Mouse (Mus musculus): ENCODE results near the gene Sqstm1. TPM values are rescaled to one million over a fixed set of nuclear protein-coding genes. Genes with fewer than 3 reads are reported as not detected.

Sqstm1 gene
- total and polyA plus RNA-seq, 2 experiments from 2014 or later = 330 to 413 TPM

DNA sequence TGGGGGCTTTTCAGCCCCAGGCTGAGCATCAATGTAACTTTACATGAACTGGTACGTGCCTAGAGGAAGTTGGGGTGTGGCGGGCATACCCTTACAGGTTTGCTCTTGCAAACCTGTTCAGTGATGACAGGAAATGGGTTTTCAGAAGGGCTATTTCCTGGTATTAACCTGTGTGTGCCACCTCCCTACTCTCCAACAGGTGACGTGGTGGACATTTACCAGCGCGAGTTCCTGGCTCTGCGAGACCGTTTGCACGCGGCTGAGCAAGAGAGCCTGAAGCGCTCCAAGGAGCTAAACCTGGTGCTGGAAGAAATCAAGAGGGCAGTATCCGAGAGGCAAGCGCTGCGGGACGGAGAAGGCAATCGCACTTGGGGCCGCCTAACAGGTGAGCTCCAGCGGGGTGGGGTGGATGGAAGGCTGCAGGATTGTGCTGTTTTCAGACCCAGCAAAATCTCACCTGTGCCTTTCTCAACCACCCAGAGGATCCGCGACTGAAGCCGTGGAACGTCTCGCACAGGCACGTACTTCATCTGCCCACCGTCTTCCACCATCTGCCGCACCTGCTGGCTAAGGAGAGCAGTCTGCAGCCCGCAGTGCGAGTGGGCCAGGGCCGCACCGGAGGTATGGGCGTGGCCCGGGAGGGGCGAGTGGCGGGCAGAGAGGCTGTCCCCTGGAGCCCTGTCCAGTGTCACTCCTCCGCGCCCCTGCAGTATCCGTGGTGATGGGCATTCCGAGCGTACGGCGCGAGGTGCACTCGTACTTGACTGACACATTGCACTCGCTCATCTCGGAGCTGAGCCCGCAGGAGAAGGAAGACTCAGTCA, 20.1 kb upstream of the Sqstm1 start:
- Histone ChIP-seq H3K36me3 (ENCODE audit: insufficient read depth) (peaks cover 46% of the 10 kb centered on the region), H3K4me3 (ENCODE audit: low read depth, low read length) (peak overlapping the region; percentile 9; the same call in 1 of the 2 replicates), H3K9me3 (ENCODE audit: low read length) (no peaks in the 10 kb centered on the region), H3K27ac (ENCODE audit: low read depth, low read length) (0 out of 2 replicates have a peak overlapping the region, but pooled peaks have one; percentile 40), H3K27me3 (ENCODE audit: insufficient read depth, low read length) (0 out of 2 replicates have a peak, but pooled peaks cover 4% of the 10 kb centered on the region), H3K4me2 (ENCODE audit: low read depth) (0 out of 2 replicates have a peak overlapping the region, but pooled peaks have one; percentile 26), H3K4me1 (ENCODE audit: insufficient read depth) (peaks cover 10% of the 10 kb centered on the region), H3K9ac (no peak overlapping the region)
- DNase-seq (no peak), ATAC-seq (no peak)
- no peak for TF ChIP-seq CTCF (IDR thresholded peaks at IDR 0.05; ENCODE audit: low read depth)
- WGBS = 29% methylated on average over 45 of the region's 45 CpGs

GRCm38 (mm10) chr11:50229252-50229910, 18.8 kb upstream of the Sqstm1 start:
- H3K9ac ChIP-seq = 0 out of 2 replicates have a peak overlapping the region, but pooled peaks have one; percentile 14
- WGBS = 45% methylated on average over 7 of the region's 7 CpGs
- DNase-seq = no peak

GRCm38 (mm10) chr11:50228772-50229171, 18.1 kb upstream of the Sqstm1 start:
- Histone ChIP-seq H3K4me2 (ENCODE audit: low read depth) (no peak overlapping the region), H3K9ac (no peak overlapping the region)

More at GRCm38 (mm10) chr11:50229252-50229910, 18.8 kb upstream of the Sqstm1 start:
- Histone ChIP-seq H3K27me3 (ENCODE audit: insufficient read depth, low read length) (no peaks in the 10 kb centered on the region), H3K4me1 (ENCODE audit: insufficient read depth) (peaks cover 10% of the 10 kb centered on the region), H3K27ac (ENCODE audit: low read depth, low read length) (no peak overlapping the region), H3K4me3 (ENCODE audit: low read depth, low read length) (no peak overlapping the region), H3K36me3 (ENCODE audit: insufficient read depth) (peaks cover 36% of the 10 kb centered on the region), H3K9me3 (ENCODE audit: low read length) (no peaks in the 10 kb centered on the region), H3K4me2 (ENCODE audit: low read depth) (no peak overlapping the region)
- ATAC-seq = no peak
- TF ChIP-seq CTCF (IDR thresholded peaks at IDR 0.05; ENCODE audit: low read depth) = no peak

DNA sequence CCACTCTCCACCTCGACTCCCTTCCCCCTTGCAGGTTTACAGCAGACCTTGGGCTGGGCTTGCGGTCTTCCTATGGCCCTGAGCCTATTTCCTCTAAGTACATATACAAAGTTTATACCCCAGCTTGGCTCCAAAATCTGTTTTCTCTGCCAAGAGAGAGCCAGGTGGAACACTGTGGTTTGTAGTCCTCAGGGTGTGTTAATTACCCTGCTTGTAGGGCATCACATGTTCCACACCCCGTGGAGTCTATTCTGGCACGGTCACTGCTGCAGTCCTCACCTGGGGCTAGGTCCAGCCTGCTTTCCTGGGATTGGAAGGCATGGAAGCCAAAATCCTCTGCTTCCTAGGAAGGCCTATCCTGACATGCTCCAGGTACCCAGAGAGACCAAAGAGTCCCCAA, 17.1 kb upstream of the Sqstm1 start:
- TF ChIP-seq CTCF (IDR thresholded peaks at IDR 0.05; ENCODE audit: low read depth) = no peak
- ATAC-seq = no peak
- H3K4me1 ChIP-seq (ENCODE audit: insufficient read depth) = peaks cover 21% of the 10 kb centered on the region
- no peak overlapping the region for H3K27ac ChIP-seq (ENCODE audit: low read depth, low read length)
- no peak overlapping the region for H3K4me2 ChIP-seq (ENCODE audit: low read depth)
- no peak for DNase-seq
- no peaks in the 10 kb centered on the region for H3K27me3 ChIP-seq (ENCODE audit: insufficient read depth, low read length)
- no peak overlapping the region for H3K4me3 ChIP-seq (ENCODE audit: low read depth, low read length)
- H3K9ac ChIP-seq = no peak overlapping the region
- no peaks in the 10 kb centered on the region for H3K9me3 ChIP-seq (ENCODE audit: low read length)
- H3K36me3 ChIP-seq (ENCODE audit: insufficient read depth) = peaks cover 19% of the 10 kb centered on the region
- WGBS = 84% methylated on average over 4 of the region's 4 CpGs

More at GRCm38 (mm10) chr11:50228772-50229171, 18.1 kb upstream of the Sqstm1 start:
- Histone ChIP-seq H3K27me3 (ENCODE audit: insufficient read depth, low read length) (no peaks in the 10 kb centered on the region), H3K36me3 (ENCODE audit: insufficient read depth) (peaks cover 30% of the 10 kb centered on the region), H3K9me3 (ENCODE audit: low read length) (no peaks in the 10 kb centered on the region), H3K4me1 (ENCODE audit: insufficient read depth) (peaks cover 14% of the 10 kb centered on the region), H3K4me3 (ENCODE audit: low read depth, low read length) (no peak overlapping the region), H3K27ac (ENCODE audit: low read depth, low read length) (no peak overlapping the region)
- 32% methylated on average over 3 of the region's 3 CpGs for WGBS
- ATAC-seq (no peak), DNase-seq (no peak)
- TF ChIP-seq CTCF (IDR thresholded peaks at IDR 0.05; ENCODE audit: low read depth) = no peak

DNA sequence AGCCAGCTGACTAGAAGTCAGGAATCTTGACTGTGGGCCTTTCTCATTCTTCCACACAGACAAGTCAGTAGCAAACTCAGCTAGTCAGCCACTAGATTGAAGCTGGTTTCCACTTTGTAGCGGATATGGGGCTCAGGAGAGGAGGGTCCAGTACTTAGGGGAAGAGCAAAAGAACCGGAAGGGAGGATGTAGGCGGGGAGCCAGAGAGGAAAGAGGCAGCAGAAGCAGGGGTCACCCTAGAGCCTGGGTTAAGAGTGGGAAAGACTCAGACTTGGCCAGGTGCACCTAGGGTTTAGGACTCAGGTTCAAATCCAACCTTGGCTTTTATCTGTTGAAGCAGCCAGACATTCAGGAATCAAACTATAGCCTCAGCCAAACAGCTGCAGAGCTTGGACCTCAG, 16.6 kb upstream of the Sqstm1 start:
- no peak overlapping the region for H3K9ac ChIP-seq
- peaks cover 21% of the 10 kb centered on the region for H3K4me1 ChIP-seq (ENCODE audit: insufficient read depth)
- TF ChIP-seq CTCF (IDR thresholded peaks at IDR 0.05; ENCODE audit: low read depth) = no peak
- ATAC-seq (no peak), DNase-seq (no peak)
- H3K36me3 ChIP-seq (ENCODE audit: insufficient read depth) = peaks cover 14% of the 10 kb centered on the region
- no peak overlapping the region for H3K27ac ChIP-seq (ENCODE audit: low read depth, low read length)
- no peak overlapping the region for H3K4me3 ChIP-seq (ENCODE audit: low read depth, low read length)
- 79% methylated on average over 3 of the region's 3 CpGs for WGBS
- H3K27me3 ChIP-seq (ENCODE audit: insufficient read depth, low read length) = no peaks in the 10 kb centered on the region
- peak overlapping the region; percentile 94 for H3K4me2 ChIP-seq (ENCODE audit: low read depth)
- H3K9me3 ChIP-seq (ENCODE audit: low read length) = no peaks in the 10 kb centered on the region

DNA sequence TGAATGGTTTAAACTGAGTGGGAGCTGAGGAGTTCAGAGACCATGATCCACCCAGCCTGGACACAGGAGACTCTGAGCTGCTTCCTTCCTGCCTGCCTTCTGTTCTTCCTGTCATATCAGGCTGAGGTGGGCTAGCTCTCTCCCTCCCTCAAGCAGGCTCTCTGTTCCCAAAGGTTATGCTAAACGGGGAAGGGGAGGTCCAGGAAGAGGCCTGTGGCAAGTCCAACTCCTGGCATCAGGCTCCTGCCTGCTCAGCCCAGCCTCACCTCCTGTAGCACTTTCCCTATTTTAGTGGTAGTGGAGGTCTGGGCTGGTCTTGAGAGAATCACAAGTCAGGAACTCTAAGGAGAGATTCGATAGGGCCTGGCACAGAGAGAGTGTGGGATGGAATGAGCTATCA, 15.8 kb upstream of the Sqstm1 start:
- Histone ChIP-seq H3K4me1 (ENCODE audit: insufficient read depth) (peaks cover 21% of the 10 kb centered on the region), H3K9me3 (ENCODE audit: low read length) (no peaks in the 10 kb centered on the region), H3K27me3 (ENCODE audit: insufficient read depth, low read length) (no peaks in the 10 kb centered on the region), H3K36me3 (ENCODE audit: insufficient read depth) (peaks cover 7% of the 10 kb centered on the region; the same call in 1 of the 2 replicates), H3K4me3 (ENCODE audit: low read depth, low read length) (peak overlapping the region; percentile 98), H3K27ac (ENCODE audit: low read depth, low read length) (no peak overlapping the region; the same call in 1 of the 2 replicates), H3K9ac (peak overlapping the region; percentile 97), H3K4me2 (ENCODE audit: low read depth) (peak overlapping the region; percentile 94)
- no peak for DNase-seq
- ATAC-seq = no peak
- TF ChIP-seq CTCF (IDR thresholded peaks at IDR 0.05; ENCODE audit: low read depth) = no peak
- WGBS = 42% methylated on average over 2 of the region's 2 CpGs
